Mouse (Mus musculus) forebrain, embryonic 15.5 days (tissue): ENCODE measurements at regions not wholly inside any gene's neighbourhood (a gene's known extent, or its start where the extent isn't known, plus 50 kb on each side); places are given as distances from the start of the nearest gene placed in this dataset.

Experiments used
- ATAC-seq: fragments of 200-750 bp; cut with Nextera tagmentation; replicated peaks from 2 replicates; pipeline ENCODE4 v1.8.0; 2017; ENCODE audit warnings: mild to moderate bottlenecking, moderate TSS enrichment, moderate library complexity
- H3K27ac ChIP-seq: fragments of 300-500 bp; sonication (generic); replicated peaks from 2 replicates; pipeline ENCODE4 v1.5.1; 2015; ENCODE audit warnings: mild to moderate bottlenecking, inconsistent platforms
- H3K27me3 ChIP-seq: fragments of 300-500 bp; sonication (generic); 2 replicates; pipeline ENCODE4 v1.6.1; 2015; ENCODE audit warnings: inconsistent platforms
- H3K36me3 ChIP-seq: fragments of 300-500 bp; sonication (generic); 2 replicates; pipeline ENCODE4 v1.6.1; 2015; ENCODE audit warnings: mild to moderate bottlenecking, inconsistent platforms
- H3K4me1 ChIP-seq: fragments of 300-500 bp; sonication (generic); 2 replicates; pipeline ENCODE4 v1.6.1; 2015; ENCODE audit warnings: inconsistent platforms
- H3K4me2 ChIP-seq: fragments of 300-500 bp; sonication (generic); replicated peaks from 2 replicates; pipeline ENCODE4 v1.6.1; 2015; ENCODE audit warnings: mild to moderate bottlenecking, inconsistent platforms
- H3K4me3 ChIP-seq: fragments of 300-500 bp; sonication (generic); 2 replicates; pipeline ENCODE4 v1.5.1; 2015; ENCODE audit warnings: mild to moderate bottlenecking, inconsistent platforms
- H3K9ac ChIP-seq: fragments of 300-500 bp; sonication (generic); replicated peaks from 2 replicates; pipeline ENCODE4 v1.6.1; 2015; ENCODE audit warnings: mild to moderate bottlenecking, inconsistent platforms
- H3K9me3 ChIP-seq: fragments of 300-500 bp; sonication (generic); 2 replicates; pipeline ENCODE4 v1.6.1; 2016; ENCODE audit warnings: inconsistent platforms
- WGBS: fragments of 180-500 bp; shearing (Covaris S2); methylation state at CpG from one replicate; pipeline ENCODE4 v1.1.7; 2015; ENCODE audit warnings: mixed read lengths; 5-methylcytosine and 5-hydroxymethylcytosine counted together

DNA sequence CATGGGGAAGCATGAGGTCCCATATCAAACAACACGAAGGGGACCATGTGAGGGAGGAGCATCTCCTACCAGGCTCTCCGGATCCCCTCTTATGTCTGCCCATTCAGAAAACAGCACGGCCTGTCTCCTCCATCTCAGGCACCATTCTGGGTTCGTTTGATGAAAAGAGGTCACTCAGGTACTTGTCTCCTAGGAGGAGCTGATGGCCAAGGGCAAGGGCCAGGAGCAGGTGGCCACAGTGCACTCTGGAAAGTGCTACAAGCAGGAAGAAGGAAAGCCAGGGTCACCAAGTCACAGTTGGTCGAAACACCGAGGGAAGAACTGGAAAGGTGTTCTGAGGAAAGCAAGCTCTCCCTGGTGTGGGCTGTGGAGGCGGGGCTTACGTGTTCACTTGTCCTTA is 135.9 kb upstream of the Mkln1 start:
- Histone ChIP-seq H3K4me1 (no peaks in the 10 kb centered on the region), H3K27ac (no peak overlapping the region), H3K27me3 (no peaks in the 10 kb centered on the region), H3K4me2 (no peak overlapping the region), H3K36me3 (no peaks in the 10 kb centered on the region), H3K9me3 (no peaks in the 10 kb centered on the region), H3K4me3 (no peak overlapping the region), H3K9ac (no peak overlapping the region)
- no peak for ATAC-seq
- WGBS = 91% methylated on average over 8 of the region's 8 CpGs

DNA sequence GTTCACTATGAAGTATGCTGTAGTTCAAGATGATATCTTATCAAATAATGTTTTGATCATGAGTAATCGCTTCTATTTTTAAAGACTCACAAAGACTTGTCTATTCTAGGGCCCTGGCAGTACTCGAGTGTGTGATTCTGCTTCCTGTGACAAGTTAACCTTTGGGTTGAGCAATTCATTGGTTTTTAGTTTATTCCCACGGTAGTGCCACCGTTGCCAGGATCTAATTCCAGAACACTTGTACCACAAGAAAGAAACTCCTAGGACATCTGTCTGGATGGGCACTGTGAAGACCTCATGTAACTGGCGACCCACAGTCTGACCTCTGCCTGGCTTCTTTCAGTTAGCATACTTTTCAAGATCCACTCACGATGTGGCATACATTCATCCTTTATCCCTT is 134.7 kb upstream of the Mkln1 start:
- Histone ChIP-seq H3K27me3 (no peaks in the 10 kb centered on the region), H3K27ac (no peak overlapping the region), H3K9ac (no peak overlapping the region), H3K4me3 (no peak overlapping the region), H3K36me3 (no peaks in the 10 kb centered on the region), H3K4me1 (no peaks in the 10 kb centered on the region), H3K4me2 (no peak overlapping the region), H3K9me3 (no peaks in the 10 kb centered on the region)
- no peak for ATAC-seq
- WGBS = 92% methylated on average over 6 of the region's 6 CpGs

DNA sequence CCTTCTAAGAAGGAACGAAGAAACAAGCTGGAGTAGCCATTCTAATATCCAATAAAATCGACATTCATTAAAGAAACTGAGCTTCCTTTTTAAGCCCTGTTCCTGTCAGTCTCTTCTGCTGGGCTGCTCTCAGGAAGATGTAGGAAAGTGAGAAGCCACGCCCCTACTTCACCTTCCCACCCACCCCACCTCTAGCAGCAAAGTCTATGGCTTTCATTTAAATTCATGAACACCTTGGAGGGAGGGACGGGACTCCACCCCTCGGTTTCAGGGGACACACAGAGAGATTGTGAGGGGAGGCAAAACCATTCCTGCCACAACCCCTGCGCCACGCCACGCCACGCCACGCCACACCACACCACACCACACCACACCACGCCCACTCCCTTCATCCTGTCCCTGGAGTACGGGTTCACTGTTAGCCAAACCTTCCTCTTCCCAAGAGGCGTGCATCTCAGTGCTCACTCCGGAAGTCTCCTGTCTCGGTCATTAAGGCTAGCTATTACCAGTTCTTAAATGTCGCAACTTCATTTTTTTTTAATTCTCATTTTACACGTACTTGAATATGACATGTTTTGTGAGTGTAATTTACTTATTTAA is 132.0 kb upstream of the Mkln1 start:
- no peak overlapping the region for H3K27ac ChIP-seq
- ATAC-seq = no peak
- H3K9ac ChIP-seq = no peak overlapping the region
- H3K36me3 ChIP-seq = no peaks in the 10 kb centered on the region
- H3K4me2 ChIP-seq = no peak overlapping the region
- no peaks in the 10 kb centered on the region for H3K4me1 ChIP-seq
- H3K4me3 ChIP-seq = no peak overlapping the region
- H3K27me3 ChIP-seq = no peaks in the 10 kb centered on the region
- H3K9me3 ChIP-seq = no peaks in the 10 kb centered on the region
- WGBS = 84% methylated on average over 17 of the region's 17 CpGs

DNA sequence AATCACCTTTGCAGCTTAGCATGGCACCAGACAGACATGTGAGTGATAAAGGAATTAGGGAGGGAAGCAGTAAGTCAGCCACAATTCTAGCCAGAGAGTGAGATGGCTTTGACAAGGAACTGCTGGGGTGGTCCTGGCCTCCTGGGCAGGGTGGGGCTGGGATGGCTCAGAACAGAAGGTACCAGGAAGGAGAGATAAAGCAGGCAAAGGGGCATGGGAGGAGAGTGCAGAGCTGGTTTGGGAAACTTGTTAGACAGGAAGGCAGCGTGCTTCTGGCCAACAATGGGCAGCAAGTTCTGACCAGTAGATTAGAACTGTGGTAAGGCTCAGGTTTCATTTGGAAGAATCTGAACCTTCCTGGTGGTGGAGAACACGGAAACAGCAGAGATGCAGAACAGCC is 130.5 kb upstream of the Mkln1 start:
- no peaks in the 10 kb centered on the region for H3K9me3 ChIP-seq
- H3K27ac ChIP-seq = no peak overlapping the region
- WGBS = 84% methylated on average over 2 of the region's 2 CpGs
- H3K4me1 ChIP-seq = no peaks in the 10 kb centered on the region
- H3K4me2 ChIP-seq = no peak overlapping the region
- H3K9ac ChIP-seq = no peak overlapping the region
- no peak for ATAC-seq
- H3K4me3 ChIP-seq = no peak overlapping the region
- H3K27me3 ChIP-seq = no peaks in the 10 kb centered on the region
- H3K36me3 ChIP-seq = no peaks in the 10 kb centered on the region

DNA sequence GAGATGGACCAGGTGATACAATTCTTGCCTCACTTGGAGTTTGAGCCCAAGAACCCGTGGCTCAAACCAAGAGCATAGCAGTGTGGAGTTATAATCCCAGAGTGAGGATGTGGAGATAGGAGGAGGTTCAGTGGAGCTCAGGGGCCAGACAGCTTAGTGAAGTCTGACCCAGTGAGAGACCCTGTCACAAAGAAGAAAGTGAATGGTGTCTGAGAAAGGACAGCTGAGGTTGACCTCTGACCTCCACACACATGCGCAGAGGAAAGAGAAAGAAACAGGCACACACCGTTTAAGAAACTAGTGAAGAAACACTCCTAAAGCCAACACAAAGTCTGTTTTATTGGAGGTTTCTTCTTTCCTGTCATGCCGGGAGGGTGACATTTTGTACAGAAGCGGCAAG is 124.7 kb upstream of the Mkln1 start:
- H3K9ac ChIP-seq = no peak overlapping the region
- H3K4me2 ChIP-seq = no peak overlapping the region
- H3K27me3 ChIP-seq = no peaks in the 10 kb centered on the region
- 52% methylated on average over 5 of the region's 5 CpGs for WGBS
- no peaks in the 10 kb centered on the region for H3K36me3 ChIP-seq
- no peak overlapping the region for H3K27ac ChIP-seq
- ATAC-seq = no peak
- no peaks in the 10 kb centered on the region for H3K4me1 ChIP-seq
- H3K9me3 ChIP-seq = no peaks in the 10 kb centered on the region
- H3K4me3 ChIP-seq = no peak overlapping the region

DNA sequence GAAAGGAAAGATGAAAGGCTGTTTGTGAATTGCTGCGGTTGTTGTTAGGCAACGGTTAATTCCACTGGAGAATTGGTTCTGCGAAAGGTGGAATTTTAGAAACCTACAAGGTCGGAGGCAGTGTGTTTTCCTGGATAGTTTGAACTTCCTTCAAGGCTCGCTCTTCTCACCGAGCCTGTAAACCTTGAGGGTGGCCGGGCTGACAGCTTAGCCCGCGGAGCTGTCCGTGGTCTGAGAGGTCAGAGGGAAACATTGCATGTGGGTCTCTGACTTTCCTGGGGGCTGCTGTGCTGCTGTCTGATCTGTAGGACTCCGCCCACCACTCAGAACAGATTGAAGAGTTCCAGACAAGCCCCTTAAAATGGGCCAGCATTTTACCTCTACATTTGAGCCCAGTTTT is 124.3 kb upstream of the Mkln1 start:
- H3K9ac ChIP-seq = no peak overlapping the region
- H3K9me3 ChIP-seq = no peaks in the 10 kb centered on the region
- H3K27me3 ChIP-seq = no peaks in the 10 kb centered on the region
- H3K27ac ChIP-seq = no peak overlapping the region
- ATAC-seq = no peak
- no peak overlapping the region for H3K4me3 ChIP-seq
- no peak overlapping the region for H3K4me2 ChIP-seq
- no peaks in the 10 kb centered on the region for H3K4me1 ChIP-seq
- H3K36me3 ChIP-seq = no peaks in the 10 kb centered on the region
- 37% methylated on average over 11 of the region's 11 CpGs for WGBS

DNA sequence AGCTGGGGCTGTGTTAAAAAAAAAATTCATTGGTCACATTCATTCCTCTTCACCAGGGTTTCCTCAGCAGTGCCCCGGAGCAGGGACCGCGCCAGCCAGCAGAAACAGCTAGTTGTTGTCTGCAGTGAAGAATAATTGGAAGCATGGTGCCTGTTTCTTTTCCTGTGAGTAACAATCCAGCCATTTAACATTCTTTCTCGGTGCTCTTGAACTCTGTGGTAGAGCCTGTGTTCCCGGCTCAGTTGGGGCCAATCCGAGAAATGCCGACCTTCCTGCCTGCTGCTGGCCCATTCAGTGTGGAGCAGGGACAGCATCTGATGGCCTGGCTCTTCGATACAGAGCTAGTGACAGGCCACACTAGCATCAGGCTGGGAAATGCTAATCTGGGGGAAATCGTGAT is 120.7 kb upstream of the Mkln1 start:
- WGBS = 49% methylated on average over 9 of the region's 9 CpGs
- Histone ChIP-seq H3K27ac (no peak overlapping the region), H3K9me3 (no peaks in the 10 kb centered on the region), H3K36me3 (no peaks in the 10 kb centered on the region), H3K4me1 (no peaks in the 10 kb centered on the region), H3K27me3 (no peaks in the 10 kb centered on the region), H3K4me3 (no peak overlapping the region), H3K4me2 (no peak overlapping the region), H3K9ac (no peak overlapping the region)
- no peak for ATAC-seq

DNA sequence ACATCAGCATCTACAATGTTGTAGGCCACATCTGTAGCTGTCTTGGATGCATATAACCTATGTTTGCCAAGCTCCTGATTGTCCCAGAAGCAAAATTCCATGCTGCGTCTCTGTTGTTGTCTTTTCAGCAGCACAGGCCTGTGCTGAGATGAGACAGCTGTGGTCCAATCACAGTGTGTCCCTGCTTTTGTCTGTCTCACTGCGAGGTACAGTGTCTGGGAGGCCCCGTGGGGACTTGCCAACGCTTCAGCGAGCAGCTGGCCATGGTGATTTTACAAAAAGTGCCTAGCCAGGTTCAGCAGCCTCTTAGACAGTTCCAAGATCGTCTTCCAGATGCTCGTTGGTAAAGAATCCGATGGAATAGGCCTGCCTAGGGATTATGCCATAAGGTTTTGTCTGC is 114.6 kb upstream of the Mkln1 start:
- WGBS = 47% methylated on average over 8 of the region's 8 CpGs
- Histone ChIP-seq H3K27me3 (no peaks in the 10 kb centered on the region), H3K36me3 (no peaks in the 10 kb centered on the region)

DNA sequence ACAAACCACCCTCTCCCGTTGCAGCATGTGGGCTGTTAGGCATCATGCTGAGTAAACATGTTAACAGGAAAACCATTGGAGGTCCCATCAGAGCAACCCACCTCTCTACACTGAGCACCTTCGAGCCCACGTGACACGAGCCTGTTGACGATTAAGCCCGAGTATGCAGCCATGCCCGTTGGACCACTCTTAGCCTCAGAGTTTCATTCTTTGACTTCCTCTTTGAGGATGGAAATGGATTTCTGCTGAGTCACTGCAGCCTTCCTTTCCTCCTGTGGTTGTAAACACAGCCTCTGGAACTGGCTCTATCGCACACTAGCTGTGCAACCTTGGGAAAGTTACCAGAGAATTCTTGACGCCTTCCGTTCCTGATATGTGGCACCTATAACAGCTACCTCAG is 114.1 kb upstream of the Mkln1 start:
- no peaks in the 10 kb centered on the region for H3K4me1 ChIP-seq
- H3K9ac ChIP-seq = no peak overlapping the region
- no peaks in the 10 kb centered on the region for H3K36me3 ChIP-seq
- H3K27me3 ChIP-seq = no peaks in the 10 kb centered on the region
- no peak overlapping the region for H3K4me3 ChIP-seq
- 87% methylated on average over 10 of the region's 10 CpGs for WGBS
- H3K9me3 ChIP-seq = no peaks in the 10 kb centered on the region
- ATAC-seq = no peak
- no peak overlapping the region for H3K27ac ChIP-seq
- H3K4me2 ChIP-seq = no peak overlapping the region

More for the DNA sequence above, 114.6 kb upstream of the Mkln1 start:
- Histone ChIP-seq H3K9me3 (no peaks in the 10 kb centered on the region), H3K4me3 (no peak overlapping the region), H3K27ac (no peak overlapping the region), H3K9ac (no peak overlapping the region), H3K4me2 (no peak overlapping the region), H3K4me1 (no peaks in the 10 kb centered on the region)
- no peak for ATAC-seq

DNA sequence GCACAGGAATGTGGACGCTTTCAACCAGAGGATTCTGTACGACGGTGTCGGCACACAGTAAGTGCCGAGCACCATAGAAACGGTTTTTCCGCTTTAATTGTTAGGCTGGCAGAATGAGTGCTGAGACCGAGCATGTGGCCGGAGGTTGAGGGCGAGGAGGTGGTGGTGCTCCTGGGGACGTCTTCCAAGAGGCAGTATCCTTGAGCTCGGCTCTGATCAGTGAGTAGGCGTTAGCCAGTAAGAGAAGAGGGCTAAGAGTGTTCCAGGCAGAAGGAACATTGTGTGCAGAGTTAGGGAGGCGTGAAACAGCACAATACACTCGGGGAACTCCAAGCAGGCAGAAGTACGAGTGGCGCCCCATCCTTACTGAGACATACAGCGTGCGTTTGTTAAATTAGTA is 113.5 kb upstream of the Mkln1 start:
- no peaks in the 10 kb centered on the region for H3K27me3 ChIP-seq
- 80% methylated on average over 19 of the region's 19 CpGs for WGBS

DNA sequence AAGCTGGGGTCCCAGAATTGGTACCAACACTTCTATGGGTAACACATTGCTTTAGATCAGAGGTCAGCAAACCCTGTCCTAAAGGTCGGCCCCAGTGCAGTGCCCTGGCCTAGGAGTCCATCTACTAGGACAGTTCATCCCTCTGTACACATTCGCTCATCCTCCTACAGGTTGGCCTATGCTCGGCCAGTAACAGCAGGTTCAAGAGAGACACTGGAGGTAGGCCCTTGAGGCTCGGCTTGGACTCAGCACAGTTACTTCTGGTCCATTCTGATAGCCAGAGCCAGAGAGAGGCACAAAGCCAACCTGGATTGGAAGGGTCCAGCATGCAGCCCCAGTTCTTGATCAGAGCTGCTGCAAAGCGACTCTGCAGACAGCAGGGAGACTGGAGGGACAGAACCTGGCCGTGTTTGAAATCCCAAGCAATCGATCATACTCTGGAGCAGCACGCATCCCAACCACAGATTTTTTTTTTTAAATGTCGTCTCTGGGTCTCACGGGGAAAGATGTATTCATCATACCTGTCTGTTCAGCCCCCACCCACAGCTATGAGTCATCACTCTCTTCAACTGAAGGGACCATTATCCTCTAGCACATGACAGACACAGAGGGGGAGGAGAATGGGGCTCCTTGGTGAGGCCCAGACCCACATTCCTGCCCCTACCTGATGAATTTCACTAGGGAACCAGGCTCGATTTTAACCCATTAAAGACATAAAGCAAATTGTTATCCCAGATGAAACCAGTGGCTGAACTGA is 112.4 kb upstream of the Mkln1 start:
- Histone ChIP-seq H3K4me1 (no peaks in the 10 kb centered on the region), H3K36me3 (no peaks in the 10 kb centered on the region), H3K4me2 (no peak overlapping the region), H3K27me3 (no peaks in the 10 kb centered on the region), H3K27ac (no peak overlapping the region), H3K9ac (no peak overlapping the region), H3K4me3 (no peak overlapping the region), H3K9me3 (no peaks in the 10 kb centered on the region)
- ATAC-seq = no peak
- 88% methylated on average over 11 of the region's 11 CpGs for WGBS

More for the DNA sequence above, 113.5 kb upstream of the Mkln1 start:
- no peaks in the 10 kb centered on the region for H3K9me3 ChIP-seq
- no peak overlapping the region for H3K4me2 ChIP-seq
- ATAC-seq = no peak
- H3K36me3 ChIP-seq = no peaks in the 10 kb centered on the region
- H3K4me3 ChIP-seq = no peak overlapping the region
- no peak overlapping the region for H3K27ac ChIP-seq
- no peaks in the 10 kb centered on the region for H3K4me1 ChIP-seq
- no peak overlapping the region for H3K9ac ChIP-seq

DNA sequence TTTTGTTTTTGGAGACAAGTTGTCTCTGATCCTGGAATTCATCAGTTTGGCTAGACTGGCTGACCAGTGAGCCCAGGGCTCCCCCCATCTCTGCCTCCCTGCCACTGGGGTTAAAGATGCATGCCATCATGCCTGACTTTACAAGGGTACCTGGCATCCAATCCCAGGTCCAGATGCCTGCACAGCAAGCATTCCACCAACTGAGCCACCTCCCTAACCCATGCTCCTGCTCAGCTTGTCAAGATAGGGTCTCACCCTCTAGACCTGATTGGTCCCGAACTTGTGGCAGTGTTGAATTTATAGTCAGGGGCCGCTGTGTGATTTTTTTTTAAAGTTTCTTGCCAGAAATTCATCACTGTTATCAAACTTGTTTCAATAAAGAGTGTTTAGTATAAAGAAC is 111.4 kb upstream of the Mkln1 start:
- Histone ChIP-seq H3K36me3 (no peaks in the 10 kb centered on the region), H3K27ac (no peak overlapping the region), H3K4me1 (no peaks in the 10 kb centered on the region), H3K9me3 (no peaks in the 10 kb centered on the region), H3K4me3 (no peak overlapping the region), H3K9ac (no peak overlapping the region), H3K4me2 (no peak overlapping the region), H3K27me3 (no peaks in the 10 kb centered on the region)
- no peak for ATAC-seq
- 84% methylated on average over 2 of the region's 2 CpGs for WGBS

DNA sequence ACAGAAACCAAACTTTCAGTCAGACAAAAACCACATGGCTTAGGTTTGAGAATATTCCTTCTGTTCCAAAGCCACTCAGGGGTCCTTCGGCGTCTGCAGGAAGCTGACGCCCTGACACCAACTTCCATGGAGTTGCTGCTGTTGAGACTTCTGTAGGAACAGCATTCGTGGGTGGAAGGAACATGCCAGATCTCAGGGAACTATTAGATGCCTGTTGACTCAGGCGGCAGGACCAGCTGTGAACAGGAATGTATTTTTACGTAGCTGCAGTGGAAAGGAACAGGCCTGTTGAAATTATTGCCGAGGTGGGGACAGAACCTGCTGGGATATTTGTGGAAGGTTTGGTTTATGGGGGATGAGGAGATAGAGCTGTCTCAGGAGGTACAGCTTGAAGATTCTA is 110.8 kb upstream of the Mkln1 start:
- H3K4me2 ChIP-seq = no peak overlapping the region
- no peak overlapping the region for H3K4me3 ChIP-seq
- H3K27me3 ChIP-seq = no peaks in the 10 kb centered on the region
- ATAC-seq = no peak
- no peaks in the 10 kb centered on the region for H3K4me1 ChIP-seq
- no peak overlapping the region for H3K9ac ChIP-seq
- no peak overlapping the region for H3K27ac ChIP-seq
- 89% methylated on average over 7 of the region's 7 CpGs for WGBS
- no peaks in the 10 kb centered on the region for H3K36me3 ChIP-seq
- H3K9me3 ChIP-seq = no peaks in the 10 kb centered on the region
